Mouse (Mus musculus): ENCODE data around the gene Lrig1.

DNA sequence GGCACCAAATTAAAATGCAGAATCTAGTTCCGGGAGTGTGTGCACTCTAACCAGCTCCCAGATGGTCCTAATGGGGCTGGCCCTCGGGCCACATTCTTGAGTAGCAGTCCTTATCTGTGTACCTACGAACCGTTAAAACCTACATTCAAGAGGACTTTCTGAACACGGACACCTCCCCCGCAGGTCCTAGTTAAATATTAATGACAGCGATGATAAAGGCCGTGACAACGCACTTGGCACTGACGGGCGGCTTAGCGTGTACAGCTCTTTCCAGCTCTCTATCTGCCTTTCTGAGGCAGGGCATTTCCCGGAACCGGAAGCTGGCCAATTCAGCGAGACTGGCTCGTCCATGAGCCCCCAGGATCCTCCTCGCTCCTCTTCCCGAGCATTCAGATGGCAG, 29.9 kb upstream of the Lrig1 start:
- TF ChIP-seq CTCF (IDR thresholded peaks at IDR 0.05; ENCODE audit: borderline replicate concordance, control insufficient read depth, extremely low read depth, insufficient read depth, low read length, poor library complexity): no peak
- no peak for TF ChIP-seq POLR2A (IDR thresholded peaks at IDR 0.05; ENCODE audit: control insufficient read depth, extremely low read depth, insufficient read depth, low read length, poor library complexity)

Data from thymus, adult 2 months (tissue).